Mouse (Mus musculus): ENCODE measurements around the gene Lefty2.

GRCm38 (mm10) chr1:180926286-180926685 lies 33.4 kb downstream of the Lefty2 start:
- TF ChIP-seq CTCF (IDR thresholded peaks at IDR 0.05; ENCODE audit: low read depth, low read length), result no peak
- no peak for TF ChIP-seq POLR2A (IDR thresholded peaks at IDR 0.05; ENCODE audit: insufficient read depth, low read length)

Data from ES-Bruce4 (cell line).